Mouse (Mus musculus) lung, postnatal 25 days (tissue): ENCODE data around the gene Pim2.

Experiments
- DNase-seq: peaks from one replicate; pipeline ENCODE4 v3.0.0; 2022; ENCODE audit warnings: low spot score

Gene Pim2

GRCm38 (mm10) chrX:7878007-7878419 is at the start of gene Pim2:
Gene Pim2 (plus strand): TSS chrX:7878262.
- peak; percentile 89 for DNase-seq

GRCm38 (mm10) chrX:7837146-7837545 is 40.9 kb upstream of the Pim2 start:
- no peak for DNase-seq

DNA sequence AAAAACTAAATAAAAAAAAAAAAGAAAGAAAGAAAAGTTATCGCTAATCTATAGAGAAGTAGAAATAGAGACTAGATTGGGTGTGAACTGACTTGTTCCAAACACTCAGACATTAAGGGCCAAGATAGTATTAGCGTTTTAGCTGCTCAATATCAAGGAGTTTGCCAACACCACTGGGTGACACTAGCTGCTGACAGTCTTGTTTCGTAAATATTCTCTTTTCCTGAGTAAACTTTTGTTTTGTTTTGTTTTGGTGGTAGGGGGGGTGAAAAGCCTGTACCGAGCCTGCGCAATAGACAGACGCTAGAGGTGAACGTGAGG is 37.3 kb upstream of the Pim2 start:
- DNase-seq: no peak

- peak; percentile 96 for DNase-seq
Observed at GRCm38 (mm10) chrX:7841163-7842162, 36.6 kb upstream of the Pim2 start, which contains the start of gene Otud5. Gene Otud5 (plus strand): TSS chrX:7841364.

- no peak for DNase-seq
Observed at GRCm38 (mm10) chrX:7842318-7842717, 35.7 kb upstream of the Pim2 start.

DNA sequence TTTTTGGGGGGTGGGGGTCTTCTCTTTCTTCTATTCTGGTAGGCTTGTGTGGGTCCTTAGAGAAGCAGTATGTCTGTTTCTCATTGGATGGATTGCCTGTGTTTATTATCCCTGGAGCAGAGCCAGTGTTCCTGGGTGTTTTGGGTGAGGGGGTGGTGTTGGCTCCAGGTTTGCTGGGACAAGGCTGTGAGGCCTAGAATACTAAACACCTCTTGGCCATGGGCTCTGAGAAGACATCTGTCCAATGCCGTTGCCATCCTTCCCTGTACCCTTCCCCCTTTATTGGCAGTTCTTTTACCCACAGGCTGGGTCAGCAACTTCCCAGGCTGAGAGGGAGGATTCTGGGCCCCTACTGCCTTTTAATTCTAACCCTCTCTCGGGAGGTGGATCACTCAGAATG is 30.2 kb upstream of the Pim2 start:
- DNase-seq: no peak

DNA sequence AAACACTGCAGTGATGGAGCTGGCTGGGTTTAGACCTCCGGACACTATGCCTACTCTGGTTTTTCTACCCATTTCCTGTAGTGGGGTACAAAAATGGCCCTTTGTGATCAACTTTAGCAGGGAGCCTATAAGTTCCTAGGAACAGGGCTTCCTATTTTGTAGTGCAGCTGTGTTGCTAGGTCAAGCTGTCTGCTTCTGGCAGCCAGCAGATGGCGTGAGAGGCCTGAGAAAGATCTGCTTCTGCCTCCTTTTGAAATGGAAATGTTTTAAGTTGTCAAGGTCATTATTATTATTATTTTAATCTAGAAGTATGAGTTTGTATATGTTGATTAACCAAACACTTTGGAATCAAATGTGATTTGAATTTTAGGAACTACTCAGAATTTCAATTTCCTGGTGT is 23.5 kb upstream of the Pim2 start:
- peak; percentile 31 for DNase-seq

DNA sequence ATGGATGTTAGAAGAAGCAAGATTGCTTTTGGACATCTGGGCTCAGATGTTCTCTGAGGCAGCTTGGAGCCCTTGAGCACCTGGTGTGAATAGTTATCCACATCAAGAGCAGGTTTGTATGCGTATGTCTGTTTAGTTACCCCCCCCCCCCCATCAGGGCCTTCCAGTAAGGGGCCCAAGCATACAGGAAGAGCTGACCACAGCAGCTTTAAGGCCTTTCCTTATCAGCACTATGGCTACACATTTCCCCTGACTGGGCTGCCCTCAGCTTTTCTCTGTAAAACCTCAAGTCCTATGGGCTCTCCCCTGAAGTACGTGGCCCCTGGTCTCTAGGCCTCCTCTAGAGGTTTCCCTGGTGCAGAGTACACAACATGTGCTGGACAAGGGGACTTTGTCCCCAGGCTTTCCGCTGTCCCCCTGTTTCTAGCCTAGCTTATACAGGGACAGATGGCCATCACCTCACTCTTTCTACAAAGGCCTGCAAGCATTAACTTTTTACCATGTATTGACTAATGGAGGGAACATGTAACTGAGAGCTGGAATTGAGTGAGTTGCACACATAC is 18.8 kb upstream of the Pim2 start:
- no peak for DNase-seq

- DNase-seq: no peak
Observed at GRCm38 (mm10) chrX:7863181-7863580, 14.9 kb upstream of the Pim2 start.

DNA sequence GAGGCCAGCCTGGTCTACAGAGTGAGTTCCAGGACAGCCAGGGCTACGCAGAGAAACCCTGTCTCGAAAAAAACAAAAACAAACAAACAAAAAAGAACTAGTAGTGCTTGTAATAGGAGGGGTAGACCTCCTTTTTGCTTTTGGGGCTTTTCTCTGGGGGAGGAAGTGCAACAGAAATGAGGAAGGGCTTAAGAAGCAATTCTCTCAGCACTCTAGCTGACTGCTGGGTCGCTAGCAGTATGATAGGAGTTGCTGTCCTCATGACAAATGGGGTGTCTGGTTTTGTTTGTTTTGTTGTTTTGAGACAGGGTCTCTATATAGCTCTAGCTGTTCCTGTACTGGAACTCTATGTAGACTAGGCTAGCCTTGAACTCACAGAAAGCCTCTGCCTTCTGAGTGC is 13.5 kb upstream of the Pim2 start:
- DNase-seq: no peak

GRCm38 (mm10) chrX:7865343-7865742 is 12.7 kb upstream of the Pim2 start:
- no peak for DNase-seq

DNA sequence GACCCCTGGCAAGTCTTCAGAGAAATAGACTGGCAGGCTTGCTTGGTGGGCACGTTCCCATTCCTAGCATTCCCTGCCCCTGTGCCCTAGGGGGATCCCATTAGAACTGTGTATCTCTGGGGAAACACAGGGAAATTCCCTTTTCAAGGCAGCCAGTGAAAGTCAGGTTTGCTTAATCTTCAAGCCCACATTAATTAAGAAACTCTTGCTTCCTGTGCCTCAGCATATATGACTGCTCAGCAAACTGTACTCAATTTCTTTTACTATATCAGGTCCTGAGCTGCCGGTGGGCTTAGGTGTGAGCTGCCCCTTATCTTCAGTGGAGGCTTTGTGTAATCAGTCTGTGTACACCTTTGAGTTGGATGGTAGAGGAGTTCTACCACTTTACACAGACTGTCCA is 12.3 kb upstream of the Pim2 start:
- DNase-seq: no peak

- DNase-seq: no peak
Observed at GRCm38 (mm10) chrX:7867141-7867540, 10.9 kb upstream of the Pim2 start.

DNA sequence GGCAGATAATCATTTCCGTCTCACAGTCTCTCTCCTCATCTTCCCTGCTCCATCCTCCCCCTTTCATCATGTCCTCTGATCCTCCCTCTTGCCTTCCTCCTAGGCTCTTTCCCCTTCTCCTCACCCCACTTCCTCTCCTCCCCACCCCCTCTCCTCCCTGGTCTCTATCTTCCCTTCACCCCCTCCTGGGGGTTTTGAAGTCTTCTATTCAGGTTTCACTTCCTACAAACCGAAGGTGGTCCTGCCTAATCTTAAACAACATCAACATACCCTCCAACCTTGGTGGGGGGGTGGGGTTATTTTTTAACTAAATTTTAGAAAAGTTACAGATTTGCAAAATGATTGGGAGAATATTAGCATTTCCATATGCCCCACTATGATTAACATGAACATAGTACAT is 9.6 kb upstream of the Pim2 start:
- no peak for DNase-seq

GRCm38 (mm10) chrX:7869826-7870225 is 8.2 kb upstream of the Pim2 start:
- DNase-seq: no peak

DNA sequence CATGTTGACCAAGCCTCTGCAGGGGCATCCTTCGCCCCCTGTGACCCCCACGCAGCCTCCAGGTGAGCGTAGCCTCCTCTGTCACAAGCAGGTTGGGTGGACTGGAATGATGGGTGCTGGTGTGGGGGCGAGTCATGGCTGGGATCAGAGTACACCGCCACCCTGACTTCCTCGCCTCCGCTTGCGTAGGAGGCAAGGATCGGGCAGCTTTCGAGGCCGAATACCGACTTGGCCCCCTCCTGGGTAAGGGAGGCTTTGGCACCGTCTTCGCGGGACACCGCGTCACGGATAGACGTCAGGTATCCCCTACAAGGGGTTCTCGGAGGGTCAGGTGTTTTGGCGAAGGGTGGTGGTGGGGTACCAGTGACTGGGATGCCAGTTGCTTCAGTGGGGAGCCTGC is 433 bp downstream of the Pim2 start:
- no peak for DNase-seq

DNA sequence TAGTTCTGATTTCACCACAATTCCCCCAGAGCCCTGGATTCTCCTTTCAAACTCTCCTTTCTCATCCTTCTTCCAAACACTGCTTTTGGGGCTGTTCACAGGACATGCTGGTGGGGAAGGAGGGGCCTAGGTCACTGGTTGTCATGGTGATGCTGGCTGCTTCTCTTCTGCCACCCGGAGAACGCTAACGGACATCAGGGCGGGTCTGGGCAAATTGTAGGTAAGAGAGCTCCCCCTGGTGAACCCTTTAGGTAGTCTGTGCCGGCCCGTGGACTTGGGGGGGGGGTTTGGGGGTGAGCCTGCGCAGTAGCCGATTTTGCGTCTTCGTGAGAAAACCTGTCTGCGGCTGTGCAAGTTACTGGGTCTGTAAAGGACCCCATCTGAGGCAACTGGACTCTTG is 1.8 kb downstream of the Pim2 start:
- peak; percentile 58 for DNase-seq

- peak; percentile 93 for DNase-seq
Observed at GRCm38 (mm10) chrX:7883841-7884567, 5.9 kb downstream of the Pim2 start, which contains the start of gene Slc35a2. Gene Slc35a2 (plus strand): TSS chrX:7884028.

DNA sequence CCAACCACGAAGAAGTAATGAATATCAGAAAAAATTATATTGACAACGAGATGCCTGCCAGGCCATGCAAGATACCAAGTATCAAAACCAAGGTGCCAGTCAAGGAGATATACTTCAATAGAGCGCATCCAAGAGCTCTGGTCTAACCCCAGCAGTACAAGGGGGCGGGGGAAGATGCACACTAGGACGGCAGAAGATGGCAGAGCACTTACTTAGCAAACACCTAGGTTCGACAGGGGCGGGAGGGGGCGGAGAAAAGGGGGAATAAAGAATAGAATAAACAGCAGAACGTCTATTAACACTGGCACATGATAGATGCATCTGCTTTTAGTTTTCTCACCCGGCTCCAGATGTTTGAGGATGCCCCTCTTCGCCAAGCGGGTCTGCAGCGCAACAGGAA is 20.1 kb downstream of the Pim2 start:
- DNase-seq: no peak

DNA sequence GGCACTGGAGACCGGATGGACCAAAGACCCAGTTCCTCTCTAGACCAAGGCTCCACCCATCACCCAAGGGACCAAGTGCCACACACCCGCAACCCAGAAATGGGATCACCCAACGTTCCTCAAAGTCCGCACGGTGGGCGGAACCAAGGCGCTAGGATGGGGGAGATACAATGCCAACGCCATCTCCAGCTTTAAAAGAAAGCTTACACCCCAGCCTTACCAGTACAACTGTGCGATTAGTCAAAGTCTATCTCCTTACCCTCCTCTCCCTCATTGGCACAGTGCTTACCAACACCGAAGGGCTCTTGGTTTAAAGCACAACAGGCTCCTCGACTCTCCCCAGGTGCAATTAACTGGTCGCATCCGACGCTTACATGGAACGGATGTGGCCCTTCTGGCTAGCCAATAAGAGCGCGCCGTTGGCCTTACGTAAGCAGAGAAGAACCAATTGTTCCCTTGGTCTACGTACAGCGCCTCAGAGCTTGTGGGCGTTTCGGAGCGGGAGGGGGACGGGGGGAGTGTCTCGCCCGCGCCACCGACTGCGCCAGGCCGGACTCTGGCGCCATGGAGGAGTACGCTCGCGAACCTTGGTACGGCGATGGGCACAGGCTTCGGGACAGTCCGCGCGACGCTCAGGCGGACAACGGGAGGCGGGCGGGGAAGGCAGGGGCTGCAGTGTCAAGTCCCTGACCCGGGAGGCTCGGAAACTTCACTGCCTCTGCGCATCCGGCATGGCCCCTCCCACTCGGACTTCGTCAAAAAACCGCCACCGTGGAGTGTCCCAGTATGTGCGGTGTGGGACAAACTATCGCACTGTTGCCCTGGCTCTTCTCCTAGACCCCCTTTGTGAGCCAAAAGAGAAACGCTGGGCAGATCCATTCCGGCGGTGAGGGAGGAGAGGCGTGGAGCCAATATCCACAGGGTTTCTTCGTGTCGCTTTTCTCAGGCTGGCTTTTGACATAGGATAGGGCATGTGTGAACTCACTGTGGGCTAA is 21.1 kb downstream of the Pim2 start, which contains the start of the genes Pqbp1 and Timm17b:
TSS of gene Pqbp1 (minus strand) at position 390 of the 995 bp plus-strand sequence.
TSS of gene Timm17b (plus strand) at position 478 of the 995 bp plus-strand sequence.
- peak; percentile 94 for DNase-seq

- DNase-seq: no peak
Observed at GRCm38 (mm10) chrX:7904441-7904840, 26.4 kb downstream of the Pim2 start.
